Mouse (Mus musculus) liver, embryonic 11.5 days (tissue): ENCODE results near the gene Rnf5. TPM values are rescaled to one million over a fixed set of nuclear protein-coding genes. Genes with fewer than 3 reads are reported as not detected.

Experiments
- ATAC-seq: fragments of 200-750 bp; cut with Nextera tagmentation; replicated peaks from 2 replicates; pipeline ENCODE4 v1.8.0; 2017; ENCODE audit warnings: moderate number of reproducible peaks, mild to moderate bottlenecking, moderate TSS enrichment, moderate library complexity; ENCODE audit not compliant: low FRiP score
- DNase-seq: peaks from one replicate; pipeline ENCODE4 v3.0.0-alpha.2; 2017; ENCODE audit warnings: low spot score
- H3K27ac ChIP-seq: fragments of 300-500 bp; sonication (generic); 2 replicates; pipeline ENCODE4 v1.5.1; 2014; ENCODE audit warnings: mild to moderate bottlenecking, low read depth, low read length, control low read depth
- H3K27me3 ChIP-seq: fragments of 300-500 bp; sonication (generic); replicated peaks from 2 replicates; pipeline ENCODE4 v1.6.1; 2014; ENCODE audit warnings: low read length, mixed read lengths; ENCODE audit not compliant: control insufficient read depth, insufficient read depth
- H3K36me3 ChIP-seq: fragments of 300-500 bp; sonication (generic); 2 replicates; pipeline ENCODE4 v1.6.1; 2014; ENCODE audit warnings: mild to moderate bottlenecking, low read length, moderate library complexity, mixed read lengths; ENCODE audit not compliant: control insufficient read depth, insufficient read depth
- H3K4me1 ChIP-seq: fragments of 300-500 bp; sonication (generic); replicated peaks from 2 replicates; pipeline ENCODE4 v1.6.1; 2014; ENCODE audit warnings: low read length, mixed read lengths; ENCODE audit not compliant: control insufficient read depth, insufficient read depth
- H3K4me2 ChIP-seq: fragments of 300-500 bp; sonication (generic); 2 replicates; pipeline ENCODE4 v1.6.1; 2014; ENCODE audit warnings: mild to moderate bottlenecking, control low read depth, moderate library complexity
- H3K4me3 ChIP-seq: fragments of 300-500 bp; sonication (generic); 2 replicates; pipeline ENCODE4 v1.5.1; 2014; ENCODE audit warnings: low read depth, low read length, control low read depth
- H3K9ac ChIP-seq: fragments of 300-500 bp; sonication (generic); 2 replicates; pipeline ENCODE4 v1.6.1; 2014; ENCODE audit warnings: low read depth, low read length, control low read depth
- H3K9me3 ChIP-seq: fragments of 300-500 bp; sonication (generic); 2 replicates; pipeline ENCODE4 v1.6.1; 2016; ENCODE audit warnings: low read length, inconsistent platforms, mixed read lengths; ENCODE audit not compliant: control insufficient read depth
- whole genome bisulfite sequencing: fragments of 180-500 bp; shearing (Covaris S2); extraction: QIAGEN DNeasy Blood & Tissue Kit; methylation state at CpG from one replicate; pipeline ENCODE4 v1.1.7; 2014; 5-methylcytosine and 5-hydroxymethylcytosine counted together
- polyA plus RNA-seq: library from polyadenylated mRNA; unstranded; fragments of >200 nt; fragmentation: Nextera tagmentation; extraction: Ambion mirVana; gene quantifications from 2 replicates; pipeline ENCODE4 v1.2.1, GENCODE M21; 2014

Rnf5 gene
- 109 TPM in 2 replicates for polyA plus RNA-seq

DNA sequence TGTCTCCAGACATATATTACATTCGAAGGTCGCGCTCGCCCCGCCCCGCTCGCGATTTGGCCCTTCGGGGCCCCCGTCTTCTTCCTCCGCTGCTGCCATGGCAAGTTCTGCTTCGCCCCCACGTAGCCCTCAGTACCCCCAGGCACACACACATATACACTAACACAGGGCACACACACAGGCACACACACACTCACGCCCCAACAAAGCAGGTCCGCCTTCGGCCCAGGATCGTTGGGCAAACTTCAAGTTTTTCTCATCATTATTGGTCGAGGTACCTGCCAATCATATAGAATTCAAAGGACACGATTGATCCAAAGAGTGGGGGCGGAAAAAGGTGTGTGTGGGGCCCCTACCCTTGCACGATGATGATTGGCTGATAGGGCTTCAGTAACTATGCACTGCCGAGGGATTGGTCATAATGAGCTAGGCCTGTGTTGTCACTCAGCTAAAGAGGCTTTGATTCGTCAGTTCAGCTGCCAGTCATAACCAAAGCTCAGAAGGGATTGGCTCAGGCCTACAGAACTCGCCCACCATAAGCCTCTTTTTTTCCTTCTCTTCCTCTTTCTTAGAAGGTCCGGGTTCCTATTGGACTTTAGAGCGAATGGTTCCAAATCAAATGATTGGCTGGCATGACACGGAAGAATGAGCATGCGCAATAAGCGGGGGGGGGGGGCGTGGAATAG, at the start of gene Rnf5:
Rnf5 (minus strand) TSS at position 316 of the 686 bp plus-strand sequence.
- DNase-seq (peak; percentile 85), ATAC-seq (peak; percentile 92)
- Histone ChIP-seq H3K27ac (peak within 1 kb of the TSS; percentile 95), H3K4me2 (peak within 1 kb of the TSS; percentile 95), H3K4me3 (peak within 1 kb of the TSS; percentile 98), H3K36me3 (peaks cover 11% of the 10 kb centered on the region), H3K9me3 (no peaks in the 10 kb centered on the region), H3K9ac (peak within 1 kb of the TSS; percentile 90), H3K27me3 (no peaks in the 10 kb centered on the region), H3K4me1 (peaks cover 28% of the 10 kb centered on the region)
- WGBS: under 1% methylated on average over 30 of the region's 30 CpGs

DNA sequence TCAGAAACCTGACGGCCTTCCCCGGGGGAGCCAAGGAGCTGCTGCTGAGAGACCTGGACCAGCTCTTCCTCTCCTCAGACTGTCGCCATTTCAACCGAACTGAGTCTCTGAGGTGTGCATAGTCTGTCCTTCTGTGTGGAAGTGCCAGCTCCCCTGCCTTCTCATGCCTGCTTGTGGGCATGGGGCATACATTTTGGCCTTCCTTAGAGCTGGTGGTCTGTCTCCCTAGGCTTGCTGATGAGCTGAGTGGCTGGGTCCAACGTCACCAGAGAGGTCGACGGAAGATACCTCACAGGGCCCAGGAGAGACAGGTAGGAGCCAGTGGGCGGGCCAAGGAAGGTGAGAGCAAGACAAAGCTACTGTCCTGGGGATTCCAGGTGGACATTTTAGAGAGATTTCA, 49.5 kb upstream of the Rnf5 start:
- ATAC-seq: no peak
- no peak for DNase-seq
- Histone ChIP-seq H3K9ac (no peak overlapping the region), H3K4me2 (no peak overlapping the region), H3K4me3 (no peak overlapping the region), H3K4me1 (peaks cover 6% of the 10 kb centered on the region), H3K27me3 (no peaks in the 10 kb centered on the region; the same call in 1 of the 2 replicates), H3K27ac (no peak overlapping the region), H3K9me3 (no peaks in the 10 kb centered on the region), H3K36me3 (peaks cover 26% of the 10 kb centered on the region)
- 88% methylated on average over 8 of the region's 8 CpGs for WGBS

DNA sequence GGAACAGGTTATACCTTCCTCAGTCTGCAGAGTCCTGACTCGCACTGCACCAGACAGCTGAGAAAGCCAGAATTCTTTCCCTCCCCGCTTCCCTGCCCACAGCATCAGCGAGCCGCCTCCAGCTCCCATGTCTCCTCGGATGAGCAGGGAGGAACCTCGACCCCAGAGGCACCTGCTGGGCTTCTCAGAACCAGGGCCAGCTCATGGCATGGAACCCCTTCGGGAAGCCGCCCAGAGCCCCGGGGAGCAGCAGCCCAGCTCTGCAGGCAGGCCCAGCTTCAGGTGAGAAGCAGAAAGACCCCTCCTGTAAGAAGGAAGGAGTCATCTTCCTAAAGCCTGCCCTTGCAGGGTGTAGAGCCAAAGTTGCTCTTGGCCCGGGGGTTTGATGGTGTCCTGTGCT, 49.1 kb upstream of the Rnf5 start:
- Histone ChIP-seq H3K4me2 (no peak overlapping the region), H3K9ac (no peak overlapping the region), H3K27ac (no peak overlapping the region), H3K27me3 (no peaks in the 10 kb centered on the region; the same call in 1 of the 2 replicates), H3K4me1 (peaks cover 9% of the 10 kb centered on the region), H3K36me3 (peaks cover 26% of the 10 kb centered on the region), H3K4me3 (no peak overlapping the region), H3K9me3 (no peaks in the 10 kb centered on the region)
- 94% methylated on average over 10 of the region's 10 CpGs for WGBS
- DNase-seq (no peak), ATAC-seq (no peak)

DNA sequence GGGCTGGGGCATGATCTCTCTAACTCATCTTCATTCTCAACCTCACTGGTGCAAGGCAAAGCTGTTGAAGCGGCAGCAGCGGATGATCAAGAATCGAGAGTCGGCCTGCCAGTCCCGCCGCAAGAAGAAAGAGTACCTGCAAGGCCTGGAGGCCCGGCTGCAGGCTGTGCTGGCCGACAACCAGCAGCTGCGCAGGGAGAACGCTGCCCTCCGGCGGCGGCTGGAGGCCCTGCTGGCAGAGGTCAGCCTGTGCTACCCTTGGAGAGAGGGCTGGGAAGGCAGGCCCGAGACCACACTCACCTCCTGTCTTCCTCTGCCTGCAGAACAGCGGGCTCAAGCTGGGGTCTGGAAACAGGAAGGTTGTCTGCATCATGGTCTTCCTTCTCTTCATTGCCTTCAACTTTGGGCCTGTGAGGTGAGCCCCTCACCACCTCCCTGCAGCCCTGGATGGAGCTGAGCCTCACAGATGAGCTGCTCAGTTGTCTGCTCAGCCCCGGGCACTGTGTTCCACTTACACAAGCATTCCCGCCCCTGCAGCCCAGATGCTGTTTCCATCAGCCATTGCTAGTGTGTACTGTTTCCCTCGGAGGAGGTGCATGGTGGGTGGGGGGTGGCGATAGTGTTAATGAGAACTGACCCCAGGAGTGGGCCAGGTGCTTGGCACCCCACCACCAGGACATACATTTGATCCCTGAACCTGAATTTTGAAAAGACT, 48.2 kb upstream of the Rnf5 start:
- peaks cover 26% of the 10 kb centered on the region for H3K36me3 ChIP-seq

DNA sequence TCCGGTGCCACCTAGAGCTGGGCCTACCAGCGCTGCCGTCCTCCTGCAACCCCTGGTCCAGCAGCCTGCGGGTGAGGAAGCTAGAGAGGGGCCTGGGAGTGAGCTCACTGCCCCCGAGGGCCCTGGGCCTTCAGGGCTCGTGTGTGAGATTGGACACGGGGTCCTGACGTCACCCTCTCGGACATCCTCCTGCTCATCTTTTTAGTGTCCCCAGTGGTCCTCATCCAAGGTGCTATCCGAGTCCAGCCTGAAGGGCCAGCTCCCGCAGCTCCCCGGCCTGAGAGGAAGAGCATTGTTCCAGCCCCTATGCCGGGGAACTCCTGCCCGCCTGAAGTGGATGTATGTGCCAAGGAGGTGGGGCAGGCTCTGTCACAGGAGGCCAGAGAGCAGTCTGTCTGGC, 47.3 kb upstream of the Rnf5 start:
- ATAC-seq: no peak
- DNase-seq: no peak
- peaks cover 16% of the 10 kb centered on the region for H3K4me1 ChIP-seq
- H3K4me3 ChIP-seq: no peak overlapping the region
- H3K27ac ChIP-seq: no peak overlapping the region
- no peak overlapping the region for H3K9ac ChIP-seq
- no peak overlapping the region for H3K4me2 ChIP-seq
- H3K36me3 ChIP-seq: peaks cover 28% of the 10 kb centered on the region
- 93% methylated on average over 14 of the region's 14 CpGs for whole genome bisulfite sequencing
- no peaks in the 10 kb centered on the region for H3K9me3 ChIP-seq
- H3K27me3 ChIP-seq: no peaks in the 10 kb centered on the region

More for the DNA sequence above, 48.2 kb upstream of the Rnf5 start:
- no peak overlapping the region for H3K4me3 ChIP-seq
- peaks cover 9% of the 10 kb centered on the region for H3K4me1 ChIP-seq
- 56% methylated on average over 19 of the region's 19 CpGs for WGBS
- no peak overlapping the region for H3K27ac ChIP-seq
- no peak overlapping the region for H3K9ac ChIP-seq
- no peaks in the 10 kb centered on the region for H3K9me3 ChIP-seq
- ATAC-seq: no peak
- H3K4me2 ChIP-seq: no peak overlapping the region
- H3K27me3 ChIP-seq: no peaks in the 10 kb centered on the region
- DNase-seq: no peak

DNA sequence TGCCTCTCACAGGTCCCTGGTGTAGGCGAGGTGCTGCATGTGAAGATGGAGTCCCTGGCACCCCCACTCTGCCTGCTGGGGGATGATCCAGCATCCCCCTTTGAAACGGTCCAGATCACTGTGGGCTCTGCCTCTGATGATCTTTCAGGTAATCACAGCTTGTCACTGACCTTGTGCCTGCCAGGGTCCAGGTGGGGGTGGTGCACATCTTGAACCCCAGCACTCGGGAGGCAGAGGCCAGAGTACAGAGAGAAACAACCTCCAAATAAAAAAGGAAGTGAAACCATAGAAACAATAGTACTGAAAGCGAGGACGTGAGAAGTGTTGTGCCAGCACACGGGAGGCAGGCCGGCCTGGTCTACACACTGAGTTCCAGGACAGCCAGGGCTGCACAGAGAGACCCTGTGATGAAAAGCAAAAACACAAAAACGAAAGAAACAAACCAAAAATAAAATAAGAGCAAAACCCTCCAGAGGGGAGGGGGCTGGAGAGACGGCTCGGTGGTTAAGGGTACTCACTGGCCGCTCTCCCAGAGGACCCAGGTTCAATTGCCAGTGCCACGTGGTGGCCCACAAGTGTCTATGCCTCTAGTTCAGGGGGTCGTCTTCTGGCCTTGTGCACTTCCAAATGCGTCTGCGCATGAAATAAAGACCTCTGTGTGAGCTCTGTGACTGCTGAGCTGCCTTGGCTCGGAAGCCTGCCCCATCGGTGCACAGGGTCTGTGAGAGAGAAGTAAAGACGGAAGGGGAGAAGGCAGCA, 45.8 kb upstream of the Rnf5 start:
- ATAC-seq (no peak), DNase-seq (no peak)
- Histone ChIP-seq H3K36me3 (peaks cover 28% of the 10 kb centered on the region), H3K9ac (no peak overlapping the region), H3K4me3 (no peak overlapping the region), H3K4me2 (no peak overlapping the region), H3K27ac (no peak overlapping the region), H3K9me3 (no peaks in the 10 kb centered on the region), H3K27me3 (no peaks in the 10 kb centered on the region), H3K4me1 (peaks cover 19% of the 10 kb centered on the region)
- WGBS: 83% methylated on average over 18 of the region's 18 CpGs

DNA sequence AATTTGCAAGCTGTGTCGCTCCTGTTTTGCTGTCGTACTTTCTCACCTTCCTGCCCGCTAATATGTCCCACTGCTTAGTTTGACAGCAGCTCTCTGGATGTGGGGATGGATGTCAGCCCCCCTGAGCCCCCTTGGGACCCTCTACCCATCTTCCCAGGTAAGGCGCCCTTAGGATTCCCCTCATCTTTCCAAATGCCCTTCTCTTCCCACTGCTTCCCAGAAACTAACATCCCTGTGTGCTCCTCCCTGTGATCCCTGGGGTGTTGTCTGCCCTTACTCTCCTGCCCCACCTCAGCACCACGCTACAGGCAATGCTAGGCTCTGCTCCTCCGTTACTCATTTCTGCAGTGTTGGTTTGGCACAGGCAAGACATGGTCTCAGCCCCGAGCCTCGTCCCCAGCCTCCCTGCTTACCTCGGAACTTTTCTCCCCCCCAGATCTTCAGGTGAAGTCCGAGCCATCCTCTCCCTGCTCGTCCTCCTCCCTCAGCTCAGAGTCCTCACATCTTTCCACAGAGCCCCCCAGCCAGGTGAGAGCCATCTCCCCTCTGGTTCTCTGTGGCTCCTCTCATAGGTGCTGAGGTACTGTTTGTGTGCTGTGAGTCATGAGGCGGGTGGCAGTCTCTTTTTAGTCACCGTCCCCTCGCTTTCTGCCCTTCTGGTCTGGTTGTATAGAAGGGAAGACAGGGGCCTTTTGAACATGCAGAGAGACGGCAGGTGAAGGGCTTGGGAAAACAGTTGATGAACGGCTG, 44.8 kb upstream of the Rnf5 start:
- Histone ChIP-seq H3K4me3 (peak overlapping the region; percentile 71), H3K9me3 (no peaks in the 10 kb centered on the region), H3K27ac (no peak overlapping the region), H3K9ac (peak overlapping the region; percentile 74; the same call in 1 of the 2 replicates), H3K4me1 (peaks cover 19% of the 10 kb centered on the region), H3K27me3 (no peaks in the 10 kb centered on the region), H3K36me3 (peaks cover 28% of the 10 kb centered on the region), H3K4me2 (peak overlapping the region; percentile 79)
- no peak for DNase-seq
- ATAC-seq: no peak
- WGBS: 83% methylated on average over 16 of the region's 16 CpGs
